Comparison of ENCODE assay signal across 9 mouse cellular contexts in genomic region chr3:67515274-67515801, GRCm38 (mm10). TPM values are rescaled to one million over a fixed set of nuclear protein-coding genes. Genes with fewer than 3 reads are reported as not detected.
DNase-seq lines count a peak whose midpoint lies in the region; ATAC-seq and TF ChIP-seq lines count a peak whose summit lies in the region.
"Had no signal": no experiment of that assay in that cellular context is flagged by ENCODE, and none has a peak within 500 bp of the region (broad histone marks: within the 10 kb centered on the region; RNA-seq: fewer than 3 reads in every experiment).

TSS of gene Rarres1 (minus strand) at chr3:67515523.

- no peaks in the 10 kb centered on the region for H3K9me3 ChIP-seq in erythroblast, embryonic 14.5 days (ENCODE audit: control insufficient read depth, low read length)
- no peaks in the 10 kb centered on the region for H3K9me3 ChIP-seq in midbrain, embryonic 15.5 days

- DNase-seq in ES-CJ7 (ENCODE audit: low read depth, low spot score) (peak; percentile 20), liver (peak; percentile 15)
- DNase-seq in heart, postnatal 4 days, result peak; percentile 42
- DNase-seq in natural killer cell, adult 2 months (ENCODE audit: low spot score in 2 of 2), result no peak

- H3K4me2 ChIP-seq in midbrain, embryonic 15.5 days, result peak within 1 kb of the TSS; percentile 97

- H3K36me3 ChIP-seq in erythroblast, embryonic 14.5 days (ENCODE audit: control insufficient read depth), result no peaks in the 10 kb centered on the region
- no peaks in the 10 kb centered on the region for H3K36me3 ChIP-seq in midbrain, embryonic 15.5 days (replicated peaks)
- H3K36me3 ChIP-seq: G1E had no signal

- H3K9ac ChIP-seq in midbrain, embryonic 15.5 days, result peak within 1 kb of the TSS; percentile 49

- no peak within 1 kb of the TSS for H3K27ac ChIP-seq in embryonic fibroblast, embryonic 13.5 days (ENCODE audit: insufficient read depth, low read length)
- H3K27ac ChIP-seq in midbrain, embryonic 15.5 days, result no peak within 1 kb of the TSS

- 2% methylated on average over 38 of the region's 38 CpGs for WGBS in midbrain, embryonic 15.5 days

- TF ChIP-seq CTCF in embryonic fibroblast, embryonic 13.5 days (IDR thresholded peaks at IDR 0.05; ENCODE audit: borderline replicate concordance, insufficient read depth, low read length), result no peak

- no peaks in the 10 kb centered on the region for H3K4me1 ChIP-seq in erythroblast, embryonic 14.5 days (ENCODE audit: control insufficient read depth)
- H3K4me1 ChIP-seq in embryonic fibroblast, embryonic 13.5 days (ENCODE audit: control insufficient read depth, insufficient read depth, low read length), result no peaks in the 10 kb centered on the region
- H3K4me1 ChIP-seq in midbrain, embryonic 15.5 days, result peaks cover 4% of the 10 kb centered on the region

- peaks cover 35% of the 10 kb centered on the region for H3K27me3 ChIP-seq in erythroblast, embryonic 14.5 days (ENCODE audit: control insufficient read depth)
- H3K27me3 ChIP-seq in midbrain, embryonic 15.5 days (replicated peaks), result peaks cover 25% of the 10 kb centered on the region

- H3K4me3 ChIP-seq in erythroblast, embryonic 14.5 days (replicated peaks), result peak within 1 kb of the TSS; percentile 41
- peak within 1 kb of the TSS; percentile 50 for H3K4me3 ChIP-seq in embryonic fibroblast, embryonic 13.5 days (ENCODE audit: insufficient read depth, low read length)
- peak within 1 kb of the TSS; percentile 59 for H3K4me3 ChIP-seq in midbrain, embryonic 15.5 days

- ATAC-seq in erythroblast, adult 5-6 weeks (replicated peaks; ENCODE audit: low FRiP score, poor library complexity, severe bottlenecking), result no peak
- ATAC-seq in midbrain, embryonic 15.5 days (replicated peaks), result peak; percentile 78

- no peak for TF ChIP-seq POLR2A in embryonic fibroblast, embryonic 13.5 days (IDR thresholded peaks at IDR 0.05; ENCODE audit: low read depth, low read length)

RNA-seq across cellular contexts. Expression of gene Rarres1, which starts in this region (rescaled TPM):
- polyA plus RNA-seq in erythroblast, embryonic 14.5 days (2012), result 0.03 TPM in 2 replicates
- not detected in 2 replicates for total RNA-seq in erythroblast, adult 5-6 weeks (2015; ENCODE audit: low replicate concordance)
- not detected in 2 replicates for total RNA-seq in erythroblast, adult 5-6 weeks (2017; ENCODE audit: low replicate concordance)
- polyA plus RNA-seq in embryonic fibroblast, embryonic 13.5 days (2011; ENCODE audit: insufficient read length, low read depth, missing spikeins), result 16.2 and 18.2 TPM in 2 replicates
- 1 to 10 TPM; 1.0 TPM for total RNA-seq in heart, postnatal 4 days (2021)
- 2.6 and 5.1 TPM in 2 replicates for polyA plus RNA-seq in midbrain, embryonic 15.5 days (2015; fragmentation: Nextera tagmentation; extraction: Ambion mirVana)
- polyA plus RNA-seq: G1E had no signal

Comparison
In these comparisons a context has a peak if more than half of its experiments do, and no peak if none do; other contexts are left out.
1. DNase-seq: peak in ES-CJ7 (single experiment), heart, postnatal 4 days (single experiment) and liver (single experiment); none in natural killer cell, adult 2 months (0 of 2).
2. Peak in every context shown above with its lines, with median percentiles within 50 percentile points of each other: H3K4me3 ChIP-seq.